Mouse (Mus musculus): ENCODE results near the gene Gm10642. TPM values are rescaled to one million over a fixed set of nuclear protein-coding genes. Genes with fewer than 3 reads are reported as not detected.
A peak's percentile ranks its signal among the peaks of the same experiment; 100 is the strongest.

Gene Gm10642
- polyA plus RNA-seq (2016; fragmentation: Nextera tagmentation; extraction: Ambion mirVana): 0.21 and 0.25 TPM in 2 replicates

GRCm38 (mm10) chr9:70656130-70657007 is at the start of gene Gm10642:
Gene Gm10642 (plus strand): TSS chr9:70656251.
- H3K27ac ChIP-seq: peak within 1 kb of the TSS; percentile 96
- WGBS: under 1% methylated on average over 66 of the region's 72 CpGs
- no peaks in the 10 kb centered on the region for H3K36me3 ChIP-seq
- DNase-seq (ENCODE audit: low spot score): peak; percentile 80
- H3K4me3 ChIP-seq: peak within 1 kb of the TSS; percentile 88
- H3K4me1 ChIP-seq: peaks cover 7% of the 10 kb centered on the region; the same call in 1 of the 2 replicates
- no peaks in the 10 kb centered on the region for H3K9me3 ChIP-seq
- no peaks in the 10 kb centered on the region for H3K27me3 ChIP-seq (ENCODE audit: insufficient read depth, poor library complexity, severe bottlenecking)

GRCm38 (mm10) chr9:70611026-70611673 is 44.9 kb upstream of the Gm10642 start:
- WGBS: 77% methylated on average over 3 of the region's 3 CpGs
- peaks cover 27% of the 10 kb centered on the region; the same call in 1 of the 2 replicates for H3K36me3 ChIP-seq
- no peak for DNase-seq (ENCODE audit: low spot score)
- no peaks in the 10 kb centered on the region for H3K9me3 ChIP-seq
- no peak overlapping the region for H3K4me3 ChIP-seq
- no peaks in the 10 kb centered on the region for H3K27me3 ChIP-seq (ENCODE audit: insufficient read depth, poor library complexity, severe bottlenecking)
- H3K27ac ChIP-seq: no peak overlapping the region
- no peaks in the 10 kb centered on the region for H3K4me1 ChIP-seq

DNA sequence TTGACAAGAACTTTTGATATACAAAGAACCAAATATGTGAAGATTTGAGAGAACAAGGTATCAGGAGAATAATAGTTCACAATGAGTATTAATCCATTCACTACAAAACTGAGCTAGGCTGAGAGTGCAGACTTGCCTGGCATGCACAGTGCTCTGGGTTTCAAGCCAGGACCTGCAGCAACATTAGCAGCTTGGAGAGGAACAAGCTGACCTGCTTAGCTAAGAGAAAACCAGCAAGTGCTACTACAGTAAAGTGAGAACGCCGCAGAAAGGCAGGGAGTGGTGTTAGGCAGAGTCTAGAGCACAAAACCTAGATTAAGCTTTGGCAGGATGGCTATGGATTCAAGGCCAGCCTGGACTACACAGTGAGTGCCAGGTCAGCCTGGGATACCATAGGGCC is 26.3 kb upstream of the Gm10642 start:
- no peak overlapping the region for H3K4me3 ChIP-seq
- no peaks in the 10 kb centered on the region for H3K27me3 ChIP-seq (ENCODE audit: insufficient read depth, poor library complexity, severe bottlenecking)
- 78% methylated on average over 2 of the region's 2 CpGs for WGBS
- no peak for DNase-seq (ENCODE audit: low spot score)
- no peaks in the 10 kb centered on the region for H3K4me1 ChIP-seq
- no peaks in the 10 kb centered on the region for H3K9me3 ChIP-seq
- H3K27ac ChIP-seq: no peak overlapping the region
- H3K36me3 ChIP-seq: no peaks in the 10 kb centered on the region

DNA sequence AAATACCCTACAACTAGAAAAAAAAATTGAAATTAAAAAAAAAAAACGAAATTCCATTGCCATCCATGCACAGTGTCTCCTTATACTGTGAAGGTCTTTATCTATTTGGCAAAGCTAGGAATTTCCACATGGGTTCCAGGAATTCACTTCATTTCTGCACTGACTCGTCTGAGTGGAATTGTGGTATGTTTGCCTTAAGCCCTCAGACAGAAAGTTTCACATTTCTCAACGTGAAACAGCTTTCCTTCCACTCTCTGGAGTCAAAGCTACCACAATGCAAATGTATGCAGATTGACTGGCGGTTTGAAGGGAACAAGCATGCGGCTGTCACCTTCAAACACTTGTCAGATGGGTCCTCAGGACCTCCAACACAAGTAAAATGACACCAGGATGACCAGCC is 24.4 kb upstream of the Gm10642 start:
- H3K4me3 ChIP-seq: no peak overlapping the region
- H3K4me1 ChIP-seq: no peaks in the 10 kb centered on the region
- DNase-seq (ENCODE audit: low spot score): no peak
- 13% methylated on average over 5 of the region's 5 CpGs for WGBS
- H3K27ac ChIP-seq: no peak overlapping the region
- H3K27me3 ChIP-seq (ENCODE audit: insufficient read depth, poor library complexity, severe bottlenecking): no peaks in the 10 kb centered on the region
- H3K9me3 ChIP-seq: no peaks in the 10 kb centered on the region
- H3K36me3 ChIP-seq: no peaks in the 10 kb centered on the region

- Histone ChIP-seq H3K27me3 (ENCODE audit: insufficient read depth, poor library complexity, severe bottlenecking) (no peaks in the 10 kb centered on the region), H3K36me3 (no peaks in the 10 kb centered on the region), H3K4me1 (no peaks in the 10 kb centered on the region), H3K27ac (no peak overlapping the region), H3K9me3 (no peaks in the 10 kb centered on the region), H3K4me3 (no peak overlapping the region)
- 80% methylated on average over 2 of the region's 2 CpGs for WGBS
- DNase-seq (ENCODE audit: low spot score): no peak
Measured at GRCm38 (mm10) chr9:70636748-70637147, 19.3 kb upstream of the Gm10642 start.

- H3K27me3 ChIP-seq (ENCODE audit: insufficient read depth, poor library complexity, severe bottlenecking): no peaks in the 10 kb centered on the region
- no peaks in the 10 kb centered on the region for H3K9me3 ChIP-seq
- H3K27ac ChIP-seq: no peak overlapping the region
- DNase-seq (ENCODE audit: low spot score): no peak
- H3K36me3 ChIP-seq: no peaks in the 10 kb centered on the region
- 80% methylated on average over 2 of the region's 2 CpGs for WGBS
- H3K4me1 ChIP-seq: no peaks in the 10 kb centered on the region
- H3K4me3 ChIP-seq: no peak overlapping the region
Measured at GRCm38 (mm10) chr9:70650260-70650659, 5.8 kb upstream of the Gm10642 start.

- Histone ChIP-seq H3K9me3 (no peaks in the 10 kb centered on the region), H3K27ac (no peak overlapping the region), H3K27me3 (ENCODE audit: insufficient read depth, poor library complexity, severe bottlenecking) (no peaks in the 10 kb centered on the region)
Measured at GRCm38 (mm10) chr9:70650994-70651393, 5.1 kb upstream of the Gm10642 start.

DNA sequence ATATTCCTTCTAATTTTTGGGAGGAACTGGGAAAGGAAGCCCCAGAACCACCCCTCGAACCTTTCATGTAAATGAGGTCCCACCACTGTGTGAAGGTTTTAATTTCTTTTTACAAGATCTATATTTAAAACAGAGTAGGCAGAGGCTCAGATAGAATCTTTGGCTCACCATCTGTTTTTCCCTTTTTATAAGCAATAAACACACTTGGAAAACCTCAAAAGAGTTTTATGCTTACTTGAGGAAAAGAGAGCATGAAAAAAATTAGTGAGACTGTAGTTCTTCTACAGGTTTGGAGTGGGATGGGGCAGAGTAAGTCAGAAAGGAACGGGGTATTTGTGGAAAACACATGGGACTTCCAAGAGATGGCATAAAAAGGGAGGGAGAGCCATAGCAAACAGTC is 3.8 kb upstream of the Gm10642 start:
- H3K9me3 ChIP-seq: no peaks in the 10 kb centered on the region
- 75% methylated on average over 2 of the region's 2 CpGs for WGBS
- no peaks in the 10 kb centered on the region for H3K27me3 ChIP-seq (ENCODE audit: insufficient read depth, poor library complexity, severe bottlenecking)
- H3K36me3 ChIP-seq: no peaks in the 10 kb centered on the region
- no peak overlapping the region for H3K4me3 ChIP-seq
- peaks cover 7% of the 10 kb centered on the region; the same call in 1 of the 2 replicates for H3K4me1 ChIP-seq
- DNase-seq (ENCODE audit: low spot score): no peak
- no peak overlapping the region for H3K27ac ChIP-seq

More at GRCm38 (mm10) chr9:70650994-70651393, 5.1 kb upstream of the Gm10642 start:
- no peaks in the 10 kb centered on the region for H3K4me1 ChIP-seq
- H3K4me3 ChIP-seq: no peak overlapping the region
- DNase-seq (ENCODE audit: low spot score): no peak
- whole genome bisulfite sequencing: 93% methylated on average over 1 of the region's 1 CpGs
- H3K36me3 ChIP-seq: no peaks in the 10 kb centered on the region

DNA sequence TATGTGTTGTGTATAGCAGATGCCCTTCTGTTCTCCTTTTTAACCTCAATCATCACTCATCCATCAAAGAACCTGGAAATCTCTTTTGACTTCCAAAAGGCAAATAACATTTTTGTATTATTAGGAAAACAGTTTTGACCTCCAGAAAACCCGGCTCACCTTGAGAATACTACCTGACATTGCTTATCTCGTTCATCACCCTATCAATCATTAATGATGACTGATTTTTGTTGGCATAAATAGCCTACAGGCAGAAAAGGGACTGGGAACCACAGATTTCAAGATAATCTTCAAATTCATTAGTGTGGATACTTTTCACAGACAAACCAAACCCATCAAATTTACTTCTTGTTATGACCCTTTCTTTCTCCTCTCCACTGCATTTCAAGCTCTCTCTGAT is 2.2 kb upstream of the Gm10642 start:
- Histone ChIP-seq H3K9me3 (no peaks in the 10 kb centered on the region), H3K4me1 (peaks cover 7% of the 10 kb centered on the region; the same call in 1 of the 2 replicates), H3K4me3 (no peak overlapping the region), H3K27ac (no peak overlapping the region), H3K36me3 (no peaks in the 10 kb centered on the region), H3K27me3 (ENCODE audit: insufficient read depth, poor library complexity, severe bottlenecking) (no peaks in the 10 kb centered on the region)
- WGBS: 72% methylated on average over 2 of the region's 2 CpGs
- no peak for DNase-seq (ENCODE audit: low spot score)

GRCm38 (mm10) chr9:70654496-70654895 is 1.6 kb upstream of the Gm10642 start:
- DNase-seq (ENCODE audit: low spot score): no peak
- peaks cover 7% of the 10 kb centered on the region; the same call in 1 of the 2 replicates for H3K4me1 ChIP-seq
- no peaks in the 10 kb centered on the region for H3K9me3 ChIP-seq
- H3K27me3 ChIP-seq (ENCODE audit: insufficient read depth, poor library complexity, severe bottlenecking): no peaks in the 10 kb centered on the region
- WGBS: 74% methylated on average over 4 of the region's 4 CpGs
- H3K36me3 ChIP-seq: no peaks in the 10 kb centered on the region
- H3K27ac ChIP-seq: no peak overlapping the region
- no peak overlapping the region for H3K4me3 ChIP-seq

DNA sequence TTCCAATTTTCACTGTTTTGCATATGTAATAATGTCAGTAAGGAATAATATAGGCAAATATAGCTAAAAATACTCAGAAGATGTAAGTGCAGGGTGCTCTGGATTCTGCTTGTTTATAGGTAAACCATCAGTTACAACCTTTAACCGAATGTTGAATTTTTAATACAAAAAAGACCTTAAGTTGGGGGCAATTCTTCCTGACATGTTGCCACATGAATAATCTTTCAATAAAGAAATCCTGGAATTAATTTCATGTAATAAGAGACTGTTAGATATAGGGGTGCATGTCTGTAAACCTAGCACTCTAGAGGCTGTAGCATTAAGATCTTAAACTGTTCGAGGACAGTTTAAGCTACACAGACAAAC is 304 bp upstream of the Gm10642 start:
- Histone ChIP-seq H3K27me3 (ENCODE audit: insufficient read depth, poor library complexity, severe bottlenecking) (no peaks in the 10 kb centered on the region), H3K4me1 (peaks cover 7% of the 10 kb centered on the region; the same call in 1 of the 2 replicates), H3K27ac (no peak overlapping the region), H3K4me3 (peak overlapping the region; percentile 88), H3K36me3 (no peaks in the 10 kb centered on the region), H3K9me3 (no peaks in the 10 kb centered on the region)
- WGBS: 35% methylated on average over 2 of the region's 2 CpGs
- DNase-seq (ENCODE audit: low spot score): no peak

DNA sequence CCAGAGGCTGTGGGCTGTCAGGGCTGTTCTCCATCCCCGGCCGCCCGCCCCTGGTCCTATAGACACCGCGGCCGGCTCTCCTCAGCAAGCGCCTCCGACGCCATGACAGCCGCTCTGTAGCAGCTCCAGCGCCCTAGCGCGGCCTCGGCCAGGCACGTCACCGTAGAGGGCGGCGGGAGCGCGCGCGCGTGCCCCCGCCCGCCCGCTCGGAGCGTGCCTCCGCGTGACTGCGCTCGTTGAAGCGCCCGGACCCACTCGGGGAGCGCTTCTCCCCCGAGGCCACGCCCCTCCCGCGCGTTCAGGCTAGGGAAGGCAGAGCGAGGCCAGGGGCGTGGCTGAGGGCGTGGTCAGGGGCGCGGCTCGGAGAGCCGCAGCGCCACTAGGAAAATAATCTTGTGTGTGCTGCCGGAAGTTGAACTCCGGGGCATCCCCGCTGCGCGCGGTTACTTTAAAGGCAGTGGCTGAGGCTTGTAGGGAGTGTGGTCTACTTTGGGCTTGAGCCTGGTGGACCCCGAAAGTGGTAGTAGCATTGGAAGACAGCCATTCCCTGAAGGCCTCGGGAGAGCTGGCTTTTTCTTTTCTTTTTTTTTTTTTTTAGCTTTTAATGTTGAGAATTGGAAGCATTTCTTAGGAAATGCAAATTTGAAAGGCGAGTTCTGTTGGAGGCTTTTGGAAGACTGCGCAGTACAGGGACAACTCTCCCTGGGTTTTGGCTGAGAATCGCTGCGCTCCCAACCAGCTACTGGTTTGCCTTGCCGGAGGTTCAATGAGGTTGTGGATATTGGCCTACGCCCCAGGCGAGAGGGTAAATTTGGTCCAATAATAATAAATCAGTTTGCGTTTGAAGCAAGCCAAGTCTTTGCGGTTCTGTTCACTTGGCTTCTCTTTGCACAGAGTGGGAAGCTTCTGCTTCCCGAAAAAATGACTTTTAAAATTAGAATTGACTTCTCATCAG is 1.2 kb downstream of the Gm10642 start, which contains the start of gene Mindy2:
Gene Mindy2, minus strand, starts transcription at position 162 of the 955 bp plus-strand sequence.
- Histone ChIP-seq H3K4me3 (peak within 1 kb of the TSS; percentile 88), H3K9me3 (no peaks in the 10 kb centered on the region), H3K4me1 (peaks cover 7% of the 10 kb centered on the region; the same call in 1 of the 2 replicates), H3K27me3 (ENCODE audit: insufficient read depth, poor library complexity, severe bottlenecking) (no peaks in the 10 kb centered on the region), H3K27ac (peak within 1 kb of the TSS; percentile 96), H3K36me3 (no peaks in the 10 kb centered on the region)
- peak; percentile 98 for DNase-seq (ENCODE audit: low spot score)
- WGBS: 3% methylated on average over 67 of the region's 67 CpGs
